Mouse (Mus musculus) midbrain, embryonic 13.5 days (tissue): ENCODE results near the gene Sfrp2. TPM values are rescaled to one million over a fixed set of nuclear protein-coding genes. Genes with fewer than 3 reads are reported as not detected.
A peak's percentile ranks its signal among the peaks of the same experiment; 100 is the strongest.

Experiments used
- ATAC-seq: fragments of 200-750 bp; cut with Nextera tagmentation; 2 replicates; pipeline ENCODE4 v1.8.0; 2017; ENCODE audit warnings: mild to moderate bottlenecking, moderate TSS enrichment, moderate library complexity
- H3K27ac ChIP-seq: fragments of 300-500 bp; sonication (generic); 2 replicates; pipeline ENCODE4 v1.5.1; 2015; ENCODE audit warnings: inconsistent platforms, mild to moderate bottlenecking, moderate library complexity
- H3K27me3 ChIP-seq: fragments of 300-500 bp; sonication (generic); 2 replicates; pipeline ENCODE4 v1.6.1; 2015; ENCODE audit warnings: mild to moderate bottlenecking, inconsistent platforms
- H3K36me3 ChIP-seq: fragments of 300-500 bp; sonication (generic); 2 replicates; pipeline ENCODE4 v1.6.1; 2015; ENCODE audit warnings: mild to moderate bottlenecking, inconsistent platforms
- H3K4me1 ChIP-seq: fragments of 300-500 bp; sonication (generic); replicated peaks from 2 replicates; pipeline ENCODE4 v1.6.1; 2015; ENCODE audit warnings: inconsistent platforms
- H3K4me2 ChIP-seq: fragments of 300-500 bp; sonication (generic); replicated peaks from 2 replicates; pipeline ENCODE4 v1.6.1; 2015; ENCODE audit warnings: moderate library complexity, mild to moderate bottlenecking, inconsistent platforms
- H3K4me3 ChIP-seq: fragments of 300-500 bp; sonication (generic); replicated peaks from 2 replicates; pipeline ENCODE4 v1.5.1; 2015; ENCODE audit warnings: mild to moderate bottlenecking, inconsistent platforms
- H3K9ac ChIP-seq: fragments of 300-500 bp; sonication (generic); replicated peaks from 2 replicates; pipeline ENCODE4 v1.6.1; 2015; ENCODE audit warnings: mild to moderate bottlenecking, inconsistent platforms
- H3K9me3 ChIP-seq: fragments of 300-500 bp; sonication (generic); 2 replicates; pipeline ENCODE4 v1.6.1; 2016; ENCODE audit warnings: mild to moderate bottlenecking, inconsistent platforms
- WGBS: fragments of 180-500 bp; shearing (Covaris S2); methylation state at CpG from one replicate; pipeline ENCODE4 v1.1.7; 2015; 5-methylcytosine and 5-hydroxymethylcytosine counted together
- polyA plus RNA-seq: library from polyadenylated mRNA; unstranded; fragments of >200 nt; fragmentation: Nextera tagmentation; extraction: Ambion mirVana; gene quantifications from 2 replicates; pipeline ENCODE4 v1.2.1, GENCODE M21; 2015

Gene Sfrp2
- 35.7 and 41.2 TPM in 2 replicates for polyA plus RNA-seq

DNA sequence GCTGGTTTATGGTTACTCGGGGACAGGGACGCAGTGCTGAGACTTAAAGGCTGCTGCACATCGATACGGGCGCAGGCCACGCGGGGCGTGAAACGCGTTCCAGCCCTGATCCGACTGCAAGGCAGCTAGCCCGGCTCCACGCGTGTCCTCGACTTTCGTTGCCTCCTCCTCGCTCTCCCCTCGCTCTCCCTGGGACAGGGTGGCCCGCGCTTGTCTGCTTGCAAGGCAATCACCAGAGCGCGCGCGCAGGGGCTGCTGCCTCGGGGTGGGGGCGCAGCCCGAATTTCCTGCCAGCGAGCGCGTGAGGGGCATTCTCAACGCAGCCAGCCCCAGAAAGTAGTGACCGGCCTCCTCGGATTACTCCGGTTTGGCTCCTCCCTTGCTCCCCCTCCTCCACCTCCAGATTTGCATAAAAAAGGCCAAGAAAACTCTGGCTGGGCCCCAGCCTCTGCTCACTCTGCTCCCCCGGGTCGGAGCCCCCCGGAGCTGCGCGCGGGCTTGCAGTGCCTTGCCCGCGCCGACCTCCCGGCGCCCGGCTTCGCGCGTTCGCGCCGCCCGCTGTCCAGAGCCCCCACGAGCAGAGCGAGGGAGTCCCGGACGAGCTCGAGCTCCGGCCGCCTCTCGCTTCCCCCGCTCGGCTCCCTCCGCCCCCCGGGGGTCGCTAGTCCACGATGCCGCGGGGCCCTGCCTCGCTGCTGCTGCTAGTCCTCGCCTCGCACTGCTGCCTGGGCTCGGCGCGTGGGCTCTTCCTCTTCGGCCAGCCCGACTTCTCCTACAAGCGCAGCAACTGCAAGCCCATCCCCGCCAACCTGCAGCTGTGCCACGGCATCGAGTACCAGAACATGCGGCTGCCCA, at the start of gene Sfrp2:
Gene Sfrp2 (plus strand): TSS at position 451 of the 855 bp plus-strand sequence.
- peak within 1 kb of the TSS; percentile 91 for H3K4me2 ChIP-seq
- H3K4me1 ChIP-seq, result peaks cover 50% of the 10 kb centered on the region
- 0 out of 2 replicates have a peak, but pooled peaks cover 20% of the 10 kb centered on the region for H3K27me3 ChIP-seq
- H3K36me3 ChIP-seq, result peaks cover 4% of the 10 kb centered on the region; the same call in 1 of the 2 replicates
- peak within 1 kb of the TSS; percentile 75 for H3K9ac ChIP-seq
- no peaks in the 10 kb centered on the region for H3K9me3 ChIP-seq
- H3K4me3 ChIP-seq, result peak within 1 kb of the TSS; percentile 62
- under 1% methylated on average over 82 of the region's 82 CpGs for WGBS
- peak within 1 kb of the TSS; percentile 60; the same call in 1 of the 2 replicates for H3K27ac ChIP-seq
- peak; percentile 79 for ATAC-seq

DNA sequence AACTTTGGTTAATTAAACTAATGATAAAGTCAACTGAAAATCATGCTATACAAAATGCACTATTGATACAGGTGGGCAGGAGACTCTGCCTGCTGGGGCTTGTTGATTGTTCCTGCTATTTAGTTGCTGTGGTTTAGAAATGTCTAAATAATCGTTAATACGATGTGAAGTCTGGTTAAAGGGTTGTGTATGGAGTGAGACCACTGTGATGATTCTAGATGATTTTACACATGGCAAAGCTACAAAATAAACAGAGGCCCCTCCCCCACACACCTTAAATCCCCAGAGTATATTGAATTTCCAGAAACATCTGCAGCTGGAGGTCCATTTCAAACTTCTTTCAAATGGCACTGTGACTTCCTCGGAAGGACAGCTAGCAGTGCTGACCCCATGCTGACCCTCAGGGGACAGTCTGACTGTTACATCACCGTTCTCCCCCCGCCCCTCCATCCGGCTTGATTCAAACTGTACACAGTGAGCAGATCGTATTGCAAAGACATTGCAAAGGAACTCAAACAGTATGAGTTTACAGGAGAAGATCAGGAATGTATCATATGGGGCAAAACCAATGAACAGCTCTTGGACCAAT, 48.4 kb upstream of the Sfrp2 start:
- Histone ChIP-seq H3K4me1 (no peaks in the 10 kb centered on the region), H3K27ac (no peak overlapping the region), H3K36me3 (no peaks in the 10 kb centered on the region), H3K9me3 (no peaks in the 10 kb centered on the region), H3K27me3 (no peaks in the 10 kb centered on the region), H3K4me2 (no peak overlapping the region), H3K9ac (no peak overlapping the region), H3K4me3 (no peak overlapping the region)
- 74% methylated on average over 7 of the region's 7 CpGs for whole genome bisulfite sequencing
- no peak for ATAC-seq

DNA sequence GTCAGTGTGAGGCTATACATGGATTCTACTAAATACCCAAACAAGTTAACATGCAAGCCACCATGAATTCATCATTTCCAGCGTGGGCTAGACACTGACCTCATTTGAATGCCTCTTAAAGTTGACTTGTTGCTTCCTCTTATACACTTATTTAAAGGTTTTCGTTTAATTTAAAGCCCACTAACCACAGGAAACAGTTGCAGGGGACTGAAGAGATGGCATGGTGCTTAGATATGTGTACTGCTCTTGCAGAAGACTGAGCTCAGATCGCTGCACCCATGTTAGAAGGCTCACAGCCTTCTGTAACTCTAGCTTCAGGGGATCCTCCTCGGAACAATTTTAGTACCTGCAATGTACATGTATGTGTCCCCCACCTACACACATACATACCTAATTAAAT, 47.5 kb upstream of the Sfrp2 start:
- no peak for ATAC-seq
- no peak overlapping the region for H3K4me2 ChIP-seq
- H3K4me1 ChIP-seq, result no peaks in the 10 kb centered on the region
- no peak overlapping the region for H3K4me3 ChIP-seq
- no peaks in the 10 kb centered on the region for H3K27me3 ChIP-seq
- H3K36me3 ChIP-seq, result no peaks in the 10 kb centered on the region
- no peaks in the 10 kb centered on the region for H3K9me3 ChIP-seq
- 77% methylated on average over 4 of the region's 4 CpGs for WGBS
- no peak overlapping the region for H3K9ac ChIP-seq
- no peak overlapping the region for H3K27ac ChIP-seq

DNA sequence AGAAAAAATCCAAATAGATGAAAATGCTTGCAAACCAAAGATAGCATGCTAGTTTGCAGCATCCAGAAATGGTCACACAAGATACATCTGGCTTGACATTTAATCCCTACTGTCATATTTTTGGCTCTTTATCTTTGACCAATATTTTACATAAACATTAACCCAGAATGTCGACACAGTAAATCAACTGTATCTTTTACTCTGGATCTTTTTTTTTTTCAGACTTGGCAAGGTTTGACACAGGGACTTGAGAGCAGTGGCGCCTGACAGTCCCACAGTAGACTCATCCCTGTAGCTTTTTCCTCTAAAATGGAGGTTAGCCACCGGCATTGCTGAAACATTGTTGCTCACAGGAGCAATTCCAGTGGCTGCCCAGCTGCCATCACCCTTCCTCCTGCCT, 37.9 kb upstream of the Sfrp2 start:
- no peak overlapping the region for H3K4me2 ChIP-seq
- no peak overlapping the region for H3K27ac ChIP-seq
- no peak for ATAC-seq
- H3K4me1 ChIP-seq, result no peaks in the 10 kb centered on the region
- H3K9me3 ChIP-seq, result no peaks in the 10 kb centered on the region
- H3K36me3 ChIP-seq, result no peaks in the 10 kb centered on the region
- no peak overlapping the region for H3K4me3 ChIP-seq
- no peaks in the 10 kb centered on the region for H3K27me3 ChIP-seq
- H3K9ac ChIP-seq, result no peak overlapping the region
- WGBS, result 92% methylated on average over 3 of the region's 3 CpGs

DNA sequence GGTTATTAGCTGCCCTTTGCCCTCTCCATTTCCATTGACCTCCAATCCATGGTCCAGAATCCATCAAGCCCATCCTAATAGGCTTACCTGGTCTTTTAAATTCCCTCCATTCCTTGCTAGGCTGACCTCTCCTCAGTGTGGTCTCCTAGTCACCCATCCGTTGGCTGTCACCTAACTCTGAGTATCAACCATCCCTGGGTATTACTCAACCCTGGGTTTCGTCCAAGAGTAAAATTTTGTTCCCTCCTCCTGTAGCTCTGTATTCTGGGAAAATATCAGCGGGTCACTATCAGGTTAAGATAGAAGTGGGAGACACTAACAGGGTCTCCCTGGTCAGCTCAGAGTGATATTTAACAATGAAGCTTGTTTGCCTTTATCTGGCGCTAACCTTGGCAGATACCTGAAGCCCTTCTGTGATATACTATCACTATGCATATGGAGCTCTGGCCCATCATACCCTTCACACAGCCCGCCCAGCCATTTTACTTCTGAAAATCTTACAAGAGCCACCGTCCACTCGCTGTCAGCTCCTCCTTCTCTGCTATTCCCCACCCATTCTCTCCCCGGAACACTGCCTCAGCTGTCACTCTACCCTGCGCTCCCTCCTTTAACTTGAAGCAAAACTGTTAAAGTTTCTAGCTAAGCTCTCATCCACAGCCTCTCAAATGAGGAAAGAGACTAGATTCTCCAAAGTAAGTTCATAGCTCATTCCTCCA, 37.3 kb upstream of the Sfrp2 start:
- H3K27ac ChIP-seq, result no peak overlapping the region
- ATAC-seq, result no peak
- H3K4me1 ChIP-seq, result peaks cover 4% of the 10 kb centered on the region; the same call in 1 of the 2 replicates
- H3K9ac ChIP-seq, result no peak overlapping the region
- no peaks in the 10 kb centered on the region for H3K36me3 ChIP-seq
- 89% methylated on average over 9 of the region's 9 CpGs for WGBS
- no peak overlapping the region for H3K4me3 ChIP-seq
- H3K4me2 ChIP-seq, result no peak overlapping the region
- H3K27me3 ChIP-seq, result no peaks in the 10 kb centered on the region
- no peaks in the 10 kb centered on the region for H3K9me3 ChIP-seq

DNA sequence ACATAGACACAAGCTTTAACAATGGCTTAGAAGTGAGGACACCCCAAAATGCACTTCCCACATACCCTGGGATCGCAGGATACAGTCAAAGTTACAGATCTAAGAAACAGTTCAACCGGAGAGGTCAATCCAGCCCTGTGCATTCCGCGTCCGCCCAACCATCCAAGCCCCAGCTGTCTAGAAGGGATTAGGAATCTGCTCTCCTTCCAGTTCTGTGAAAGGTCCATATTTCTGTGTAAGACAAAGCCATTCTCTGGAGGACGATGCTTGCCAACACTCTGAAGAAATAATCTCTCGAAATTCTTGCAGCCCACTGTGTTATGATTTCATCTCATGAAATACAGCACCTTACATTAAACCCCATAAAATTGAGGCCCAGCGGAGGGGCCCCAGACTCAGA, 32.1 kb upstream of the Sfrp2 start:
- H3K9ac ChIP-seq, result no peak overlapping the region
- no peaks in the 10 kb centered on the region for H3K27me3 ChIP-seq
- no peak for ATAC-seq
- H3K4me2 ChIP-seq, result no peak overlapping the region
- WGBS, result 76% methylated on average over 8 of the region's 8 CpGs
- peaks cover 4% of the 10 kb centered on the region; the same call in 1 of the 2 replicates for H3K4me1 ChIP-seq
- no peaks in the 10 kb centered on the region for H3K36me3 ChIP-seq
- no peaks in the 10 kb centered on the region for H3K9me3 ChIP-seq
- no peak overlapping the region for H3K4me3 ChIP-seq
- H3K27ac ChIP-seq, result no peak overlapping the region

DNA sequence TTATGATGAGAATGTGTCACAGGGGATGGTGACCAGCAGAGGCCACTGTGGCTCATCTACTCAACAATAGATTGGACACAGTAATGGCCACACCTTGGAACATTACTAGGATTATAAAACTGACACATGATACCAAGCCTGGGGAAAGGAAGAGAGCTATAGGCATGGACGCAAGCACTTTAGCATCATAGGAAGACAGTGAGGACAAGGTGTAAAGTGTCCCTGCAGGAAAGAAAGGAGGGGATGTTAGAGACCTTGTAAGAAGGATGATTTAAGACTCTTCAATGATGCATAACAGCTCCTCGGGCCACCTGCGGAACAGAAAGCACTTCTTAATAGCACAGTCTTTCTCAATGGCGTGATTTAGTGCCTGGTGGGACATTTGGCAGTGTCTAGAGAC, 29.1 kb upstream of the Sfrp2 start:
- Histone ChIP-seq H3K4me3 (no peak overlapping the region), H3K4me1 (peaks cover 4% of the 10 kb centered on the region; the same call in 1 of the 2 replicates), H3K9me3 (no peaks in the 10 kb centered on the region), H3K27ac (no peak overlapping the region), H3K27me3 (no peaks in the 10 kb centered on the region), H3K36me3 (no peaks in the 10 kb centered on the region), H3K9ac (no peak overlapping the region), H3K4me2 (no peak overlapping the region)
- ATAC-seq, result no peak
- 92% methylated on average over 4 of the region's 4 CpGs for WGBS

DNA sequence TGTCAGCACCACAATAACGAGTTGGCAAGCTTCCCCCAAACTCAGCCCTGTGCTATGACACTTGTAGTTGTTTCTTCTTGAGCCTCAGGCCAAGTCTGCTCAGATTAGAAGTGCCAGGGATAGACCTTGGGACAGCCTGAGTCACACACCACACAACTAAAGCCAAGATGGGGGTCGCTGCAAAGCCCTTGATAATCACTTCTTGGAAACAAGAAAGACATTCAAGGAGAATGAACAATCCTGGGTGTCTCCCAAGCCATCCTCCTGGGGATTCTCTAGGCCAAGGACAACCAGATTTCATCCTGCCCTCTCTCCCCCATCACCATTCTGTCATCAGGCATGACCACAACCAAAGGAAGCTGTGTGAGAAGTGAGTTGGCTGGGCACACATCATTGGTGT, 25.9 kb upstream of the Sfrp2 start:
- no peaks in the 10 kb centered on the region for H3K9me3 ChIP-seq
- no peaks in the 10 kb centered on the region for H3K36me3 ChIP-seq
- no peak overlapping the region for H3K9ac ChIP-seq
- 77% methylated on average over 2 of the region's 2 CpGs for WGBS
- H3K27ac ChIP-seq, result no peak overlapping the region
- H3K4me3 ChIP-seq, result no peak overlapping the region
- no peaks in the 10 kb centered on the region for H3K4me1 ChIP-seq
- no peaks in the 10 kb centered on the region for H3K27me3 ChIP-seq
- H3K4me2 ChIP-seq, result no peak overlapping the region
- ATAC-seq, result no peak

DNA sequence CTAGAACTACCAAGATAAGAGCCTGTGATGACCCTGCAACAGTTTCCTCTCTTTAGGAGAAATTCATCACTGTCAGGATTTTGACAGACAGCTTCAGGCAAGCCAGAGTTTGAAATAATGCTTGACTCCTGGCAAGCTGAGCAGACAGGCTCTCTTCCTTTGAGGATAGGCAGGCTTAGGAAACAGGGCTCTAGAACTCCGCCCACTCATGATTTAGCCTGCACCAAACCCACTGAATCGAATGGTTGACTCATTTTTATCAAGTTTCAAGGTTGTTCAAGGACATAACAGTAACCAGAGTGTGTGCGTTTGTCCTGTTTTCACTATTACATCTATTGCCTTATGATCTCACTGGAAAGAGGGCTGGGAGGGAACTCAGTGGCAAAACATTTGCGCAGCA, 18.8 kb upstream of the Sfrp2 start:
- H3K27me3 ChIP-seq, result no peaks in the 10 kb centered on the region
- H3K9ac ChIP-seq, result no peak overlapping the region
- H3K4me3 ChIP-seq, result no peak overlapping the region
- no peak overlapping the region for H3K27ac ChIP-seq
- no peaks in the 10 kb centered on the region for H3K4me1 ChIP-seq
- ATAC-seq, result no peak
- H3K36me3 ChIP-seq, result no peaks in the 10 kb centered on the region
- WGBS, result 93% methylated on average over 4 of the region's 4 CpGs
- H3K4me2 ChIP-seq, result no peak overlapping the region
- H3K9me3 ChIP-seq, result no peaks in the 10 kb centered on the region

DNA sequence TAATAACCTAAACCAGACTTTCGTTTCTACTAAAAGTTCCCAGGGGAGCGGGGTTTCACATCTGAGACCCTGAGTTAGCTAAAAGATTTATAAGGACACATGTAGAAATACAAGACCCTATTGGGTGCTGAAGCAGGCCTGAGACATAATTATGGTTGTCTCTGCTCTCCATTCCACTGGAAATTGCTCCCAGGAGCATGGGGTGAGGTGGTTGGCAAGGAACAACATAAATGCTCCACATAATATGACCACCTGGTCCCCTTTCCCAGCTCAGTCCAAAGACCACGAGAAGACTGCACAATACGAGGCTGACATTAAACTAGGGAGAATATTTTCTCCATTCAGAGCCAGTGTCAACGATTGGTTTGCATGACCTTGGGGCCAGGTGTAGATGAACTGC, 18.2 kb upstream of the Sfrp2 start:
- no peak for ATAC-seq
- Histone ChIP-seq H3K9ac (no peak overlapping the region), H3K4me1 (no peaks in the 10 kb centered on the region), H3K4me2 (no peak overlapping the region), H3K27ac (no peak overlapping the region), H3K36me3 (no peaks in the 10 kb centered on the region), H3K4me3 (no peak overlapping the region), H3K27me3 (no peaks in the 10 kb centered on the region), H3K9me3 (no peaks in the 10 kb centered on the region)
- WGBS, result 83% methylated on average over 5 of the region's 5 CpGs

DNA sequence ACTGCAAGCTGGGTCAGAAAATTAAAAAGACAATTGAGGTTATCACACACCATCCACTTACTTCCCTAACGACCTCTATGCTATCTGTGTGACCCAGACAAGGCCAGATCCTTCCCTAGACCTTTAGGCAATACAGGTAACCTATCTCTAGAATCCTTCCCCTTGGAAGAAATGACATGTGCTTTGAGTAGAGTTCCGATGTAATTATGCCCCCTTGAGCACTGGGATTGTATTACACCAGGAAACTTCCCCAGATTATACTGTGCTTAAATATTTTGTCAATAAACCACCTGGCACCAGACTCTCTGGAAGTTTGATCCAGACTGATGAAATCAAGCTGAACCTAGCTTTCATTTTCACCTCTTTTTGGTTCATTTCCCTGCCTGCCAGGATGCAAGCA, 14.5 kb upstream of the Sfrp2 start:
- no peak for ATAC-seq
- WGBS, result 60% methylated on average over 2 of the region's 2 CpGs

DNA sequence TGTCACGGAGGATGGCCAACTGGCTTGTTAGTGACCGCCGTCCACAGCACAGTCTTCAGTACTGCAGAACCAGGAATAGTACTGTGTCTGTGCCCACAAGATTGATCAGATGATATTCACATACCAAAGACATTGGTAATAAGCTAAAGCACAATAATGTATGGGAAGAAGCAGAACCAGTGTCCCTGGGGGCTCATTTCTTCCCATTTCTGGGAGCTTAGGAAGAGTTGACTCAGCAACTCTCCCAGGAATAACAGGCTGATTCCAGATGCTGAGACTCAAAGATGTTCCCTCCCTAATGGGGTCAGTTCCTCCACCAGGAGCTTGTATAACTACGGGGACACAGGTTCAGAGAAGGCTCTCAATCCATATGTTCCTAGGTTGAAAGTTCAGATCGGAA, 13.9 kb upstream of the Sfrp2 start:
- Histone ChIP-seq H3K4me3 (no peak overlapping the region), H3K36me3 (no peaks in the 10 kb centered on the region), H3K4me2 (no peak overlapping the region), H3K27ac (no peak overlapping the region), H3K27me3 (no peaks in the 10 kb centered on the region), H3K4me1 (no peaks in the 10 kb centered on the region), H3K9me3 (no peaks in the 10 kb centered on the region), H3K9ac (no peak overlapping the region)
- no peak for ATAC-seq
- WGBS, result 93% methylated on average over 5 of the region's 5 CpGs

More for the DNA sequence above, 14.5 kb upstream of the Sfrp2 start:
- H3K9ac ChIP-seq, result no peak overlapping the region
- H3K4me3 ChIP-seq, result no peak overlapping the region
- H3K9me3 ChIP-seq, result no peaks in the 10 kb centered on the region
- no peak overlapping the region for H3K4me2 ChIP-seq
- H3K36me3 ChIP-seq, result no peaks in the 10 kb centered on the region
- H3K4me1 ChIP-seq, result no peaks in the 10 kb centered on the region
- no peaks in the 10 kb centered on the region for H3K27me3 ChIP-seq
- H3K27ac ChIP-seq, result no peak overlapping the region
